Mouse (Mus musculus) spleen, adult 2 months (tissue): ENCODE results near the gene Grik3.

Experiments
- CTCF ChIP-seq: fragments of 200-500 bp; IDR thresholded peaks from 2 replicates; pipeline ENCODE4 v1.5.1; 2011; ENCODE audit warnings: mild to moderate bottlenecking, inconsistent platforms; ENCODE audit not compliant: insufficient read depth, insufficient read length, insufficient replicate concordance; ENCODE audit errors: extremely low read depth
- POLR2A ChIP-seq: fragments of 200-500 bp; IDR thresholded peaks from 2 replicates; pipeline ENCODE4 v1.6.1; 2011; ENCODE audit warnings: low read depth, low read length, inconsistent platforms

GRCm38 (mm10) chr4:125543171-125543570, 52.7 kb downstream of the Grik3 start:
- TF ChIP-seq CTCF (no peak), POLR2A (no peak)
